Mouse (Mus musculus) embryonic facial prominence, embryonic 15.5 days (tissue): ENCODE results near the gene Tmtc3. TPM values are rescaled to one million over a fixed set of nuclear protein-coding genes. Genes with fewer than 3 reads are reported as not detected.
"Not testable (repeated sequence)": the region's sequence is repeated elsewhere in the genome, so short reads cannot be mapped to it uniquely, and the experiment has no call there.

Source experiments
- ATAC-seq: fragments of 200-750 bp; cut with Nextera tagmentation; 2 replicates; pipeline ENCODE4 v1.8.0; 2017; ENCODE audit warnings: low read depth, moderate TSS enrichment; ENCODE audit not compliant: insufficient number of reproducible peaks, low FRiP score, low TSS enrichment
- H3K27ac ChIP-seq: fragments of 300-500 bp; sonication (generic); replicated peaks from 2 replicates; pipeline ENCODE4 v1.5.1; 2015; ENCODE audit warnings: mild to moderate bottlenecking, inconsistent platforms
- H3K27me3 ChIP-seq: fragments of 300-500 bp; sonication (generic); 2 replicates; pipeline ENCODE4 v1.6.1; 2015; ENCODE audit warnings: inconsistent platforms
- H3K36me3 ChIP-seq: fragments of 300-500 bp; sonication (generic); 2 replicates; pipeline ENCODE4 v1.6.1; 2015; ENCODE audit warnings: mild to moderate bottlenecking, inconsistent platforms
- H3K4me1 ChIP-seq: fragments of 300-500 bp; sonication (generic); 2 replicates; pipeline ENCODE4 v1.6.1; 2015; ENCODE audit warnings: inconsistent platforms
- H3K4me2 ChIP-seq: fragments of 300-500 bp; sonication (generic); replicated peaks from 2 replicates; pipeline ENCODE4 v1.6.1; 2015; ENCODE audit warnings: mild to moderate bottlenecking, inconsistent platforms
- H3K4me3 ChIP-seq: fragments of 300-500 bp; sonication (generic); replicated peaks from 2 replicates; pipeline ENCODE4 v1.5.1; 2015; ENCODE audit warnings: mild to moderate bottlenecking, inconsistent platforms
- H3K9ac ChIP-seq: fragments of 300-500 bp; sonication (generic); 2 replicates; pipeline ENCODE4 v1.6.1; 2015; ENCODE audit warnings: inconsistent platforms
- H3K9me3 ChIP-seq: fragments of 300-500 bp; sonication (generic); replicated peaks from 2 replicates; pipeline ENCODE4 v1.6.1; 2016; ENCODE audit warnings: inconsistent platforms
- WGBS: fragments of 180-500 bp; shearing (Covaris S2); methylation state at CpG from one replicate; pipeline ENCODE4 v1.1.7; 2015; 5-methylcytosine and 5-hydroxymethylcytosine counted together
- polyA plus RNA-seq: library from polyadenylated mRNA; unstranded; fragments of >200 nt; fragmentation: Nextera tagmentation; extraction: Ambion mirVana; gene quantifications from 2 replicates; pipeline ENCODE4 v1.2.1, GENCODE M21; 2015

Tmtc3 gene
- polyA plus RNA-seq, 1 experiment from 2014 or later: 18.5 TPM

- Histone ChIP-seq H3K9ac (no peak overlapping the region), H3K36me3 (peaks cover 12% of the 10 kb centered on the region; the same call in 1 of the 2 replicates), H3K4me2 (no peak overlapping the region), H3K4me3 (no peak overlapping the region), H3K27ac (no peak overlapping the region), H3K9me3 (no peaks in the 10 kb centered on the region), H3K4me1 (no peaks in the 10 kb centered on the region), H3K27me3 (no peaks in the 10 kb centered on the region)
- no peak for ATAC-seq
These were observed 37.8 kb downstream of the Tmtc3 start for GRCm38 (mm10) chr10:100449394-100449793.

DNA sequence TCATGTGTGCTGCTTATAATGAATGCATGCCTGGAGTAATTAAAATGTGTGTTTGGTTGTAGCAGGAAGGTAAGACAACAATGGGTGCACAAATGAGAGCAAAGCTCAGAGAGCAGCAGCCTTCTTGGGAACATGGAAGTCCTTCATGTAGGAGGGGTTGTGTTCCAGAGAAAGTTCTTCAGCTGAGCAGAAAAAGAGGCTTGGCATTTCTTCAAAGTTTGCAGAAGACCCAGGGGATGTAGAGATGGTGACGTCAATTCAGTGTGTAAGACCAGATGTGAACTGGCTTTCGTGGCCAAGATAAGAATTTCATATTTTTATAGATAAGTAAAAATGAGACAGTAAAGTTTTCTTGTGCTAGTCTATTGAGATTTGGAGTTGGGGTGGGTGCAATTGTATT, 59.6 kb downstream of the Tmtc3 start:
- Histone ChIP-seq H3K27ac (no peak overlapping the region), H3K36me3 (no peaks in the 10 kb centered on the region), H3K4me3 (no peak overlapping the region), H3K27me3 (no peaks in the 10 kb centered on the region), H3K9me3 (no peaks in the 10 kb centered on the region), H3K4me2 (no peak overlapping the region), H3K4me1 (no peaks in the 10 kb centered on the region), H3K9ac (no peak overlapping the region)
- 64% methylated on average over 2 of the region's 2 CpGs for WGBS
- ATAC-seq: no peak

GRCm38 (mm10) chr10:100415566-100415965, 71.6 kb downstream of the Tmtc3 start:
- no peaks in the 10 kb centered on the region for H3K4me1 ChIP-seq
- H3K9ac ChIP-seq: no peak overlapping the region
- H3K36me3 ChIP-seq: no peaks in the 10 kb centered on the region
- H3K27ac ChIP-seq: no peak overlapping the region
- no peaks in the 10 kb centered on the region for H3K9me3 ChIP-seq
- 81% methylated on average over 7 of the region's 7 CpGs for WGBS
- no peak for ATAC-seq
- H3K4me2 ChIP-seq: no peak overlapping the region
- H3K4me3 ChIP-seq: no peak overlapping the region
- H3K27me3 ChIP-seq: no peaks in the 10 kb centered on the region

DNA sequence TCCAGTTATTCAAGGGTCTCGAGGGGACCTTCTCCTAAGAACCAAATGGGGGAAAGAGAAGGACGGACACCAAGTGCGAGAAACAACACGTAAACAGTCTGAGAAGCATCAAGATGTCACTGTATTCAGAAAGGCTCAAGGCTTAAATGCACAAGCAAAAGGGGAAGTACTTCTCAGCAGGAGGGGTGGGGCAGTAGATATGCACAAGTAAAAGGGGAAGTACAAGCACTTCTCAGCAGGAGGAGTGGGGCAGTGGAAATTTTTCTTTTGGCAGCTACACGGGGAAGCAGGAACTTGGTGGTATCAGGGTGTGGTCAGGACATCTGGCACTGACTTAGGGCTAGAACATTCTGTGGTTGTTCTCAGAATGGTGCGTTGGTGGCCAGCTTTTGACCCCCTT, 84.8 kb downstream of the Tmtc3 start:
- H3K4me2 ChIP-seq, H3K9ac ChIP-seq, ATAC-seq, H3K27ac ChIP-seq, H3K4me3 ChIP-seq, H3K9me3 ChIP-seq, H3K4me1 ChIP-seq, H3K36me3 ChIP-seq, H3K27me3 ChIP-seq: not testable (repeated sequence)
- WGBS: 80% methylated on average over 6 of the region's 6 CpGs

Other genes with a start within 250 kb of the Tmtc3 start
- gene Gm4301, start 151.7 kb downstream of the Tmtc3 start, polyA plus RNA-seq: not detected in 2 replicates
- gene Gm4302, start 146.5 kb downstream of the Tmtc3 start, polyA plus RNA-seq: not detected in 2 replicates
- not detected in 2 replicates for gene Gm4303, start 141.4 kb downstream of the Tmtc3 start, polyA plus RNA-seq
- not detected in 2 replicates for gene Gm4305, start 136.3 kb downstream of the Tmtc3 start, polyA plus RNA-seq
- gene Gm4307, start 126.0 kb downstream of the Tmtc3 start, polyA plus RNA-seq: not detected in 2 replicates
- gene Gm4312, start 104.8 kb downstream of the Tmtc3 start, polyA plus RNA-seq: not detected in 2 replicates
- gene Cep290, start 208 bp upstream of the Tmtc3 start, polyA plus RNA-seq: 5.4 and 5.5 TPM in 2 replicates
- gene 4930430F08Rik, start 103.1 kb upstream of the Tmtc3 start, polyA plus RNA-seq: 7.8 and 9.2 TPM in 2 replicates
- not detected in 2 replicates for gene 1700017N19Rik, start 103.1 kb upstream of the Tmtc3 start, polyA plus RNA-seq